Mouse (Mus musculus) kidney, embryonic 16.5 days (tissue): ENCODE measurements around the gene Mrc1. TPM values are rescaled to one million over a fixed set of nuclear protein-coding genes. Genes with fewer than 3 reads are reported as not detected.

Experiments used
- ATAC-seq: fragments of 200-750 bp; cut with Nextera tagmentation; 2 replicates; pipeline ENCODE4 v1.8.0; 2017; ENCODE audit warnings: moderate TSS enrichment; ENCODE audit not compliant: low FRiP score, low TSS enrichment
- H3K27ac ChIP-seq: fragments of 300-500 bp; sonication (generic); 2 replicates; pipeline ENCODE4 v1.5.1; 2014; ENCODE audit warnings: low read length
- H3K27me3 ChIP-seq: fragments of 300-500 bp; sonication (generic); 2 replicates; pipeline ENCODE4 v1.6.1; 2014; ENCODE audit warnings: low read length, control low read depth, mixed read lengths; ENCODE audit not compliant: insufficient read depth
- H3K36me3 ChIP-seq: fragments of 300-500 bp; sonication (generic); 2 replicates; pipeline ENCODE4 v1.6.1; 2014; ENCODE audit warnings: low read length, control low read depth, mixed read lengths; ENCODE audit not compliant: insufficient read depth
- H3K4me1 ChIP-seq: fragments of 300-500 bp; sonication (generic); 2 replicates; pipeline ENCODE4 v1.6.1; 2014; ENCODE audit warnings: low read length, control low read depth, mixed read lengths; ENCODE audit not compliant: insufficient read depth
- H3K4me2 ChIP-seq: fragments of 300-500 bp; sonication (generic); replicated peaks from 2 replicates; pipeline ENCODE4 v1.6.1; 2014; ENCODE audit warnings: low read depth, low read length
- H3K4me3 ChIP-seq: fragments of 300-500 bp; sonication (generic); 2 replicates; pipeline ENCODE4 v1.5.1; 2014; ENCODE audit warnings: mild to moderate bottlenecking, low read length
- H3K9ac ChIP-seq: fragments of 300-500 bp; sonication (generic); replicated peaks from 2 replicates; pipeline ENCODE4 v1.6.1; 2014; ENCODE audit warnings: low read length
- H3K9me3 ChIP-seq: fragments of 300-500 bp; sonication (generic); 2 replicates; pipeline ENCODE4 v1.6.1; 2016; ENCODE audit warnings: low read length, control low read depth
- WGBS: fragments of 180-500 bp; shearing (Covaris S2); extraction: QIAGEN DNeasy Blood & Tissue Kit; methylation state at CpG from one replicate; pipeline ENCODE4 v1.1.7; 2014; 5-methylcytosine and 5-hydroxymethylcytosine counted together
- polyA plus RNA-seq: library from polyadenylated mRNA; unstranded; fragments of >200 nt; fragmentation: Nextera tagmentation; extraction: Ambion mirVana; gene quantifications from 2 replicates; pipeline ENCODE4 v1.2.1, GENCODE M21; 2015

The Mrc1 gene
- polyA plus RNA-seq, 1 experiment from 2014 or later = 5.0 TPM

GRCm38 (mm10) chr2:14272088-14272487, 42.9 kb downstream of the Mrc1 start:
- Histone ChIP-seq H3K4me1 (no peaks in the 10 kb centered on the region), H3K36me3 (no peaks in the 10 kb centered on the region), H3K9ac (no peak overlapping the region), H3K9me3 (no peaks in the 10 kb centered on the region), H3K27me3 (no peaks in the 10 kb centered on the region), H3K4me3 (no peak overlapping the region), H3K27ac (no peak overlapping the region), H3K4me2 (no peak overlapping the region)
- no peak for ATAC-seq
- WGBS = 85% methylated on average over 1 of the region's 1 CpGs

DNA sequence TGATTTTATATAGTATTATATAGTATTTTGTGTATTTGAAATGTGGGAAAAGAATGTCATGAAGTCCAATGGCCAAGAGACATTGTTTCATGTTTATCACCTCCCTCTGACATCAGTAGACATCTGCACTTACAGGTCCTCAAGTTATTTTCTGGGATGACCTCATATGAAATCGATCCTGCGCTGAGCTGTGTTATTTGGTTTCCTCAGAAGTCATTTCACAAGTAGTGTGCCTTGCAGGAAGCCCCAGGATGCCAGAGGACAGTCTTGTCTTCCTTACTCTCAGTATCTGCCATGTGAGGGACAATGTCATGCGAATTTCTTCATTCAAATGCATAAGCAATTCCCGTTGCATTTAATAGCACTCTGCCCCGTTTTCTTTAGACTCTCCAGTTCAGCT, 46.6 kb downstream of the Mrc1 start:
- H3K27ac ChIP-seq = no peak overlapping the region
- no peaks in the 10 kb centered on the region for H3K4me1 ChIP-seq
- no peak overlapping the region for H3K4me2 ChIP-seq
- no peak for ATAC-seq
- 65% methylated on average over 5 of the region's 5 CpGs for WGBS
- H3K36me3 ChIP-seq = no peaks in the 10 kb centered on the region
- no peaks in the 10 kb centered on the region for H3K9me3 ChIP-seq
- H3K9ac ChIP-seq = no peak overlapping the region
- no peaks in the 10 kb centered on the region for H3K27me3 ChIP-seq
- H3K4me3 ChIP-seq = no peak overlapping the region

DNA sequence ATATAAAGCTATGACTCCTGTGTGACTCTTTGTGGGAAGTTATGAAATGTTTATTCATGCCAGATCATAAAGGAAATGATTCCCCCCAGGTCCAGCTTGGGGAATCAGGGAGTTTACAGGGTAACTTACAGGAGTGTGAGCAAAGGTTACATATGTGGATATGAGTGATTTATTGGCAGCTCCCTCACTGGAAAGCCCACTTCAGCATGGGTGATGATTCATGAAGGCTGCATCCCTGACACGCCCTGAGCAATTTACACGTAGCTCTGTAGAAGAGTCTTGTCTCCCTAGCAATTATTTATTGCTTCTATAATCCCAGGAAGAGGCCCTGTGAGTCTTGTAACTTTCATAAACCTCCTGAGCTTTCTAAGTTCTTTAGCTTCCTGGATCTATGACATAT, 50.1 kb downstream of the Mrc1 start:
- no peak for ATAC-seq
- H3K36me3 ChIP-seq = no peaks in the 10 kb centered on the region
- H3K27me3 ChIP-seq = no peaks in the 10 kb centered on the region
- H3K4me2 ChIP-seq = no peak overlapping the region
- 28% methylated on average over 2 of the region's 2 CpGs for WGBS
- no peak overlapping the region for H3K9ac ChIP-seq
- no peak overlapping the region for H3K4me3 ChIP-seq
- no peaks in the 10 kb centered on the region for H3K9me3 ChIP-seq
- H3K4me1 ChIP-seq = no peaks in the 10 kb centered on the region
- no peak overlapping the region for H3K27ac ChIP-seq

DNA sequence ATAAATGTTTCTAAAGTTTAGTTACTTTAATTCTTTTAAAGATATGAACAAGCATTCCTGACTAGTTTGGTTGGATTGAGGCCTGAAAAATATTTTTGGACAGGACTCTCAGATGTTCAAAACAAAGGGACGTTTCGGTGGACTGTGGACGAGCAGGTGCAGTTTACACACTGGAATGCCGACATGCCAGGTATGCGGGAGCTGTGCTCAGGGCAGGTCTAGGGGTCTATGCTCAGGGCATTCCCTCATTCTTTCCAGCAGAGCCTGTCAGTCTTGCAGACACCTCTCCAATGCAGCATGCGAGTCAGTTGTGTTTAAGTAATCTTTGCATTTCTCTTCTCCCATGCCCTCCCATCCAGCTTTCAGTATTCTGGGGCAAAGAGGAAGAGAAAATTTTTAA, 50.6 kb downstream of the Mrc1 start:
- no peaks in the 10 kb centered on the region for H3K4me1 ChIP-seq
- no peak overlapping the region for H3K9ac ChIP-seq
- H3K36me3 ChIP-seq = no peaks in the 10 kb centered on the region
- ATAC-seq = no peak
- no peak overlapping the region for H3K27ac ChIP-seq
- H3K4me2 ChIP-seq = no peak overlapping the region
- H3K9me3 ChIP-seq = no peaks in the 10 kb centered on the region
- H3K4me3 ChIP-seq = no peak overlapping the region
- no peaks in the 10 kb centered on the region for H3K27me3 ChIP-seq
- 83% methylated on average over 6 of the region's 6 CpGs for WGBS

DNA sequence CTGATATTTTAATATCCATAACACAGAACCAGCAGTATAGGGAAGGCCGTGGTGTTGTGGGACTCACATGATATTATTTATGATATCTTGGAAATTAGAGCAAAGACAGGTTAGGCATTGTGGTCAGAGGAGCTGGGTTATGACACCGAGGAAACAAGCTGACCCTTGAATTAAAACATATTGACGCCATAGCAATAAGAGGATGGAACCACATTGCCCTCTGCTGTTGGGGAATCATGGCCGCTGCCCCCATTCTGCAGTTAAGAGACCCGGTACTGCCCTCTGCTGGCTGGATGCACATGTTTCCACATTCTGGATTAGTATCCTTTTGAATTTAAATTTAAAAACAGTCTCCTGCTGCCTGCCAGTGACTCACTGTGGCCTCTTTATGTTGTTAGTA, 66.1 kb downstream of the Mrc1 start:
- Histone ChIP-seq H3K27ac (no peak overlapping the region), H3K4me3 (no peak overlapping the region), H3K4me2 (no peak overlapping the region), H3K9me3 (no peaks in the 10 kb centered on the region), H3K27me3 (no peaks in the 10 kb centered on the region), H3K4me1 (no peaks in the 10 kb centered on the region), H3K36me3 (no peaks in the 10 kb centered on the region), H3K9ac (no peak overlapping the region)
- WGBS = 23% methylated on average over 5 of the region's 5 CpGs
- peak; percentile 61; the same call in 1 of the 2 replicates for ATAC-seq

DNA sequence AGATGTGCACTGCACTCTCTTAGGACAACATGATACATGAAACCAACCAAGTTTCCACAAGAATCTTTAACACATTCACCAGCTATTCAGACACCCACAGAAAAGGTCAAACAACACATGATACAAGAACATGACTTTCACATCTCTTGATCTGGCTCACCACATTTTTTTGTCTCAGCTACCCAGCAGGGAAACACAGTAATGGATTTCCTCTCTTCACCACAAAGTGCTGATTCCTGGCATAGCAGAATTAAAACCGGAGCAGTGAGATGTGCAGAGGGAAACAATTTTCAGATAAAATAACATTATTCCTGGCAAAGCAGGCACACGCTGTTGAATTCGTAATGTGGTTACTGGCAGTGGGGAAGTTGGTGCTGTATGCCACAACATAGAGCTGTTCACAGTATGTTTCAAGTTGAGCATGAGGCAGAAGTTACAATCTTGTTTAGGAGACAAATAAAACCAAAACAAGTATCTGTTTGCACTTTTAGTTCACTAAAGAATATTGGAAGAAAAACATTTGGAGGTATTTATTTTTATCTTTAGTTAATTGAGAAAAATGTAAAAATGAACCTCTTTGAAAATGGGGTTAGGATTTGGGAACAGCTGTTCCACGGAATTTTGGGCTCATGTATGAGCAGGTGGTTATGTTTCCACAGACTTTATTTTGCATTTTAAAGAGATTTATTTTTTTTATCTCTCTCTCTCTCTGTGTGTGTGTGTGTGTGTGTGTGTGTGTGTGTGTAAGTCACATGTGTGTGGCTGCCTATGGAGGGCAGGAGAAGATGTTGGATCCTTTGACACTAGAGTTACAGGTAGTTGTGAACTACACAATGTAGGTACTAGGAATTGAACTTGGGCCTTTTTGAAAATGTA, 83.6 kb downstream of the Mrc1 start:
- H3K4me3 ChIP-seq = no peak overlapping the region
- ATAC-seq = no peak
- H3K27me3 ChIP-seq = no peaks in the 10 kb centered on the region
- H3K27ac ChIP-seq = no peak overlapping the region
- H3K4me2 ChIP-seq = no peak overlapping the region
- no peak overlapping the region for H3K9ac ChIP-seq
- H3K36me3 ChIP-seq = no peaks in the 10 kb centered on the region
- H3K9me3 ChIP-seq = 0 out of 2 replicates have a peak, but pooled peaks cover 3% of the 10 kb centered on the region
- H3K4me1 ChIP-seq = no peaks in the 10 kb centered on the region
- WGBS = 86% methylated on average over 4 of the region's 4 CpGs

DNA sequence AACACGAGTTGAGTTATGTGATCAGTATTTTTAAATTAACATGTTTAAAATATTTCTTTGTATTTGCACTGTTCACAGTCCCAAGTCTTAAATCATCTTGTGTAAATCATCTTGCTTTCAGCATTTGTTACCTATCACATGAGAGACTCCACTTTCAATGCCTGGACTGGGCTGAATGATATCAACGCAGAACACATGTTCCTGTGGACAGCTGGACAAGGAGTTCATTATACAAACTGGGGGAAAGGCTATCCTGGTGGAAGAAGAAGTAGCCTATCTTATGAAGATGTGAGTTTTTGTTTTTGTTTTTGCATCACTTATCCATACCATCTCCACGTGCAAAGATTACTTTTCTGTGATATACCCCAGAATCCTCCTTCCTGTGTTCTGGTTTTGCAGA, 85.9 kb downstream of the Mrc1 start:
- Histone ChIP-seq H3K27me3 (no peaks in the 10 kb centered on the region), H3K36me3 (no peaks in the 10 kb centered on the region), H3K4me3 (no peak overlapping the region), H3K4me1 (no peaks in the 10 kb centered on the region), H3K27ac (no peak overlapping the region), H3K9me3 (0 out of 2 replicates have a peak, but pooled peaks cover 3% of the 10 kb centered on the region), H3K4me2 (no peak overlapping the region), H3K9ac (no peak overlapping the region)
- no peak for ATAC-seq
- 61% methylated on average over 3 of the region's 3 CpGs for WGBS

- H3K9ac ChIP-seq = no peak overlapping the region
- H3K27me3 ChIP-seq = no peaks in the 10 kb centered on the region
- no peak overlapping the region for H3K4me3 ChIP-seq
- H3K4me1 ChIP-seq = peaks cover 7% of the 10 kb centered on the region
- peak; percentile 90; the same call in 1 of the 2 replicates for ATAC-seq
- 63% methylated on average over 14 of the region's 14 CpGs for WGBS
- 0 out of 2 replicates have a peak overlapping the region, but pooled peaks have one; percentile 13 for H3K4me2 ChIP-seq
- H3K9me3 ChIP-seq = no peaks in the 10 kb centered on the region; the same call in 1 of the 2 replicates
- H3K36me3 ChIP-seq = no peaks in the 10 kb centered on the region
- no peak overlapping the region; the same call in 1 of the 2 replicates for H3K27ac ChIP-seq
Observed at GRCm38 (mm10) chr2:14341652-14342308, 112.6 kb downstream of the Mrc1 start.

DNA sequence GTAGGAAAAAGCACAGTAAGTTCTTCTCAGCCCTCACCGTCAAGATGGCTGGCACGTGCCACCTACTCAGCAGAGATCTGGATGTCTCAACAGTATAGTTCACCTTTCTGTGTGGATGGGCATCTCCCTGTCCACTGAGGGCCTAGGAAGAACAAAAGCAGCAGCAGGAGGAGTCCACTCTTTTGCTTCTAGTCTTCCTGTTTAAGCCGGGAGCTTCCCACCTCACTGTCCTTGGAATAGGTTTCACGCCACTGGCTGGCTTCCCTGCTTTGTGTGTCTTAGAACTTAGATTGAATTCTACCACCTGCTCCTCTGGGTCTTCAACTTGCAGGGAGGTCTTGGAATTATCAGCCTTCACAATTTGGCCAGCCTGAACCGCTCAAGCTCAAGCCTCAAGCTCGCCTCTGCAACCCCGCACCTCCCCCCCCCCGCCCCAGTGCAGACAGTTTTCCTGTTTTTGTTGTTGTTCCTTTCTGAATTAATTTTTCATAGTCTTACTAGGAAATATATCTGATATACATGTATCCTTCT, 113.2 kb downstream of the Mrc1 start:
- no peaks in the 10 kb centered on the region for H3K36me3 ChIP-seq
- 76% methylated on average over 7 of the region's 8 CpGs for WGBS
- no peak; the same call in 1 of the 2 replicates for ATAC-seq
- H3K27me3 ChIP-seq = no peaks in the 10 kb centered on the region
- H3K9me3 ChIP-seq = no peaks in the 10 kb centered on the region; the same call in 1 of the 2 replicates
- H3K27ac ChIP-seq = no peak overlapping the region; the same call in 1 of the 2 replicates
- no peak overlapping the region for H3K4me3 ChIP-seq
- H3K4me2 ChIP-seq = no peak overlapping the region
- no peak overlapping the region for H3K9ac ChIP-seq
- peaks cover 7% of the 10 kb centered on the region for H3K4me1 ChIP-seq
